Comparison of ENCODE assay signal across 14 mouse cellular contexts in the genomic region with DNA sequence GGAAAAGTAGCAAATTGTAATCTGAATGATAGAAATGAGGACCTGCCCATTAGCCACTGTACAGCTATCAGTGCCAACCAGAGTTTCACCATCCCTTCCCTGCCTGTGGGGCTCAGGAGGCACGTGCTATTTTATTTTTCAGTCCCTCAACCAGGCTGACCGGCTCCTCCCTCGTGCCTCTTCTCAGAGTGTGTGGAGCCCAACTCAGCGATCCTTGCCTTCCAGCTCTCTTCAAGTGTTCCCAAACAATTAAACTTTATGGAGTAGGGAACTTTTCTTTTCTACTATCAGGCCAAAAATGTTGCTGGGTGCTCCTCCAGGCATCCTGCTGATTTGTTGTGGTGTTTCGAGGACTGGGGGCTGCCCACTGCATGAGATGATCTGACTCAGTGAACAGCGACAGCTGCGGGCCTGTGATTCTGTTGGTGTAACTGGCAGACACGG. TPM values are rescaled to one million over a fixed set of nuclear protein-coding genes. Genes with fewer than 3 reads are reported as not detected.
DNase-seq lines count a peak whose midpoint lies in the region; ATAC-seq and TF ChIP-seq lines count a peak whose summit lies in the region.
"Had no signal": no experiment of that assay in that cellular context is flagged by ENCODE, and none has a peak within 500 bp of the region (broad histone marks: within the 10 kb centered on the region; RNA-seq: fewer than 3 reads in every experiment).

No protein-coding gene starts in this region.

- no peak for TF ChIP-seq POLR2A in cerebellum, adult 2 months (IDR thresholded peaks at IDR 0.05; ENCODE audit: borderline replicate concordance, insufficient read depth, low read length)

- no peaks in the 10 kb centered on the region for H3K36me3 ChIP-seq in kidney, embryonic 15.5 days
- no peaks in the 10 kb centered on the region for H3K36me3 ChIP-seq in liver, postnatal 0 days (replicated peaks; ENCODE audit: insufficient read depth, low read length)
- H3K36me3 ChIP-seq: limb, embryonic 12.5 days; midbrain, embryonic 12.5 days; neural tube, embryonic 12.5 days had no signal

- peak overlapping the region; percentile 15; the same call in 1 of the 2 replicates for H3K4me2 ChIP-seq in kidney, embryonic 15.5 days
- peak overlapping the region; percentile 76 for H3K4me2 ChIP-seq in liver, postnatal 0 days (ENCODE audit: low read depth, low read length)
- H3K4me2 ChIP-seq: limb, embryonic 12.5 days; midbrain, embryonic 12.5 days; neural tube, embryonic 12.5 days had no signal

- peak; percentile 54 for ATAC-seq in kidney, embryonic 15.5 days (replicated peaks; ENCODE audit: low FRiP score)
- ATAC-seq in liver, postnatal 0 days = peak; percentile 57

- no peak for TF ChIP-seq CTCF in liver, postnatal 0 days (IDR thresholded peaks at IDR 0.05; ENCODE audit: low read depth)
- TF ChIP-seq CTCF in cerebellum, adult 2 months (IDR thresholded peaks at IDR 0.05; ENCODE audit: borderline replicate concordance, insufficient read depth, low read depth, low read length) = no peak

- peaks cover 27% of the 10 kb centered on the region for H3K4me1 ChIP-seq in kidney, embryonic 15.5 days
- H3K4me1 ChIP-seq in liver, postnatal 0 days (ENCODE audit: insufficient read depth) = peaks cover 23% of the 10 kb centered on the region
- no peaks in the 10 kb centered on the region for H3K4me1 ChIP-seq in cerebellum, adult 2 months (ENCODE audit: control insufficient read depth, insufficient read depth, low read length)

- H3K27me3 ChIP-seq in kidney, embryonic 15.5 days = no peaks in the 10 kb centered on the region
- H3K27me3 ChIP-seq in liver, postnatal 0 days (ENCODE audit: insufficient read depth, low read length) = no peaks in the 10 kb centered on the region; the same call in 1 of the 2 replicates
- H3K27me3 ChIP-seq in cerebellum, adult 2 months (ENCODE audit: control insufficient read depth, insufficient read depth, low read length) = no peaks in the 10 kb centered on the region
- H3K27me3 ChIP-seq: neural tube, embryonic 12.5 days had no signal

- 26% methylated on average over 8 of the region's 8 CpGs for WGBS in kidney, embryonic 15.5 days
- WGBS in liver, postnatal 0 days (ENCODE audit: insufficient replicate concordance) = 29% methylated on average over 8 of the region's 8 CpGs
- WGBS in cerebellum, adult 2 months = 63% methylated on average over 8 of the region's 8 CpGs

- H3K4me3 ChIP-seq in kidney, embryonic 15.5 days (replicated peaks) = no peak overlapping the region
- no peak overlapping the region for H3K4me3 ChIP-seq in liver, postnatal 0 days (ENCODE audit: low read depth, low read length)
- no peak overlapping the region for H3K4me3 ChIP-seq in cerebellum, adult 2 months (replicated peaks; ENCODE audit: insufficient read depth, low read depth, low read length)
- H3K4me3 ChIP-seq: limb, embryonic 12.5 days; midbrain, embryonic 12.5 days; neural tube, embryonic 12.5 days had no signal

- H3K27ac ChIP-seq in kidney, embryonic 15.5 days = peak overlapping the region; percentile 9; the same call in 1 of the 2 replicates
- H3K27ac ChIP-seq in liver, postnatal 0 days (ENCODE audit: low read depth) = peak overlapping the region; percentile 95
- no peak overlapping the region for H3K27ac ChIP-seq in cerebellum, adult 2 months (ENCODE audit: insufficient read depth, low read length)
- H3K27ac ChIP-seq: limb, embryonic 12.5 days; midbrain, embryonic 12.5 days; neural tube, embryonic 12.5 days had no signal

- DNase-seq in kidney, adult 9 months = no peak
- peak; percentile 48 to 51 for DNase-seq in B cell, adult 2 months
- peak; percentile 62 for DNase-seq in c-Kit-negative CD71-positive TER-119-positive erythroid progenitor cells, embryonic 14.5 days (ENCODE audit: low read depth, low spot score)
- DNase-seq in liver, postnatal 0 days = peak; percentile 55
- DNase-seq in cerebellum, adult 2 months = no peak
- DNase-seq in cerebellum, postnatal 4 days (ENCODE audit: low spot score in 2 of 2) = no peak
- no peak for DNase-seq in cerebellum, postnatal 14 days
- DNase-seq: embryo, embryonic 11 days; heart, adult 11 months; right cerebral cortex, adult 18-20 months had no signal

- H3K9ac ChIP-seq in kidney, embryonic 15.5 days = no peak overlapping the region
- no peak overlapping the region for H3K9ac ChIP-seq in liver, postnatal 0 days (replicated peaks)
- H3K9ac ChIP-seq: limb, embryonic 12.5 days; midbrain, embryonic 12.5 days; neural tube, embryonic 12.5 days had no signal

- TF ChIP-seq EP300 in liver, postnatal 0 days (IDR thresholded peaks at IDR 0.05; ENCODE audit: low read depth) = peak; percentile 77

- H3K9me3 ChIP-seq in kidney, embryonic 15.5 days (replicated peaks) = no peaks in the 10 kb centered on the region
- H3K9me3 ChIP-seq in liver, postnatal 0 days (ENCODE audit: low read length) = no peaks in the 10 kb centered on the region
- H3K9me3 ChIP-seq: limb, embryonic 12.5 days; midbrain, embryonic 12.5 days; neural tube, embryonic 12.5 days had no signal

RNA-seq across cellular contexts. Expression of a gene that starts 1.4 kb away (rescaled TPM):
- polyA plus RNA-seq in kidney, embryonic 15.5 days (2015; fragmentation: Nextera tagmentation; extraction: Ambion mirVana) = 4.9 and 5.5 TPM in 2 replicates
- 8.3 and 10.2 TPM in 2 replicates for polyA plus RNA-seq in liver, postnatal 0 days (2015; fragmentation: Nextera tagmentation; extraction: Ambion mirVana)
- polyA plus RNA-seq in cerebellum, adult 2 months (2012; rRNA removed) = 1.7 and 1.8 TPM in 2 replicates

Comparison
In these comparisons a context has a peak if more than half of its experiments do, and no peak if none do; other contexts are left out.
1. DNase-seq: peak in B cell, adult 2 months (2 of 2), c-Kit-negative CD71-positive TER-119-positive erythroid progenitor cells, embryonic 14.5 days (single experiment) and liver, postnatal 0 days (single experiment); none in kidney, adult 9 months (single experiment), cerebellum, adult 2 months (0 of 2), cerebellum, postnatal 4 days (0 of 2) and cerebellum, postnatal 14 days (0 of 2).